Mouse (Mus musculus) midbrain, embryonic 14.5 days (tissue): Measurements from ENCODE around the gene Pomgnt1. TPM values are rescaled to one million over a fixed set of nuclear protein-coding genes. Genes with fewer than 3 reads are reported as not detected.

ENCODE experiments used
- ATAC-seq: fragments of 200-750 bp; cut with Nextera tagmentation; 2 replicates; pipeline ENCODE4 v1.8.0; 2017; ENCODE audit warnings: moderate number of reproducible peaks, moderate library complexity; ENCODE audit not compliant: low FRiP score, low TSS enrichment
- DNase-seq: peaks from one replicate; pipeline ENCODE4 v3.0.0-alpha.2; 2015
- H3K27ac ChIP-seq: fragments of 300-500 bp; sonication (generic); replicated peaks from 2 replicates; pipeline ENCODE4 v1.5.1; 2014; ENCODE audit warnings: mild to moderate bottlenecking, low read depth, low read length, moderate library complexity
- H3K27me3 ChIP-seq: fragments of 300-500 bp; sonication (generic); 2 replicates; pipeline ENCODE4 v1.6.1; 2014; ENCODE audit warnings: low read length, control low read depth, mixed read lengths; ENCODE audit not compliant: control insufficient read depth, insufficient read depth
- H3K36me3 ChIP-seq: fragments of 300-500 bp; sonication (generic); 2 replicates; pipeline ENCODE4 v1.6.1; 2014; ENCODE audit warnings: low read length, control low read depth; ENCODE audit not compliant: control insufficient read depth, insufficient read depth
- H3K4me1 ChIP-seq: fragments of 300-500 bp; sonication (generic); 2 replicates; pipeline ENCODE4 v1.6.1; 2014; ENCODE audit warnings: mild to moderate bottlenecking, antibody characterized with exemption, low read length, control low read depth; ENCODE audit not compliant: control insufficient read depth, insufficient read depth
- H3K4me2 ChIP-seq: fragments of 300-500 bp; sonication (generic); 2 replicates; pipeline ENCODE4 v1.6.1; 2014; ENCODE audit warnings: mild to moderate bottlenecking, low read length, moderate library complexity
- H3K4me3 ChIP-seq: fragments of 300-500 bp; sonication (generic); replicated peaks from 2 replicates; pipeline ENCODE4 v1.5.1; 2014; ENCODE audit warnings: low read depth, low read length
- H3K9ac ChIP-seq: fragments of 300-500 bp; sonication (generic); replicated peaks from 2 replicates; pipeline ENCODE4 v1.6.1; 2014; ENCODE audit warnings: mild to moderate bottlenecking, low read length, moderate library complexity
- H3K9me3 ChIP-seq: fragments of 300-500 bp; sonication (generic); 2 replicates; pipeline ENCODE4 v1.6.1; 2016; ENCODE audit warnings: low read length, control low read depth, mixed read lengths; ENCODE audit not compliant: control insufficient read depth
- WGBS: fragments of 180-500 bp; shearing (Covaris S2); extraction: QIAGEN DNeasy Blood & Tissue Kit; methylation state at CpG from one replicate; pipeline ENCODE4 v1.1.7; 2014; 5-methylcytosine and 5-hydroxymethylcytosine counted together
- polyA plus RNA-seq: library from polyadenylated mRNA; unstranded; fragments of >200 nt; fragmentation: Nextera tagmentation; extraction: Ambion mirVana; gene quantifications from 2 replicates; pipeline ENCODE4 v1.2.1, GENCODE M21; 2014

Gene Pomgnt1
- polyA plus RNA-seq, 1 experiment from 2014 or later: 66.4 TPM

DNA sequence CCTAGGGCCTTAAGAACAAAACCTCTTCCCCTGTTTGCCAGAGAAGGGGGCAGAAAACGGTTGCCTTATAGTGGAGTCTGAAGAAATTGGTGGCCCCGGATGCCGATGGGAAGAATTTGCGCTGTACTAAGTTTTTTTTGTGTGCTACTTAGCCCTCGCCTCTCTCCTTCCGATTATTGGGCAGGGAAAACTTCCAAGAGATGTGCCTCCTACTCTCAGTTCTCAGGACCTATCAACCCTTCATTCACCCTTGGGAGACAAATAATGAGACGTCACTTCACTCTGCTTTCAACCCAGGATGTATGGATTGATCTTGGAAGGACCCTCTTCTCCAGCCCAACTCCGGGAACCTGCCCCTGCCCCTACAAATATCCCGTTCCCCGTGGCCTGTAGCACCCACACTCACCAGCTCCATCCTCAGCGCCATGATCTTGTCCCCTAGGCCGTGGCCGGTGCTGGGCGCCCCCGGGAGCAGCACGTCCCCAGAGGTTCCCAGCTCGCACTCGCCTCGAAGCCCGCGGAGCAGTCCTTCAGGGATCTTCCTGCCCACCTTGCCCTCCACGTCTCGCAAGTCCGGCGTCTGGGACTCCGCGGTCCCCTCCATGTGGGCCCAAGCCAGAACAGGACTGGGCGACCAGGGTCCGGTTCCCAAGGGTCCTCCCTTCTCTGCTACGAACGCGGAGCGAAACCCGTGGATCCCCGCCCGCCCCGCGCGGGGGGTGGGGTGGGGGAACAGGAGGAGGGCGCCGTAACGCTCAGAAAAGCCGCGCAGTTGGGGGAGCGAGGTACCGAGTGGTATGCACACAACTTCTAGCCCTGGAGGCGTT is 20.5 kb downstream of the Pomgnt1 start:
- 0 out of 2 replicates have a peak, but pooled peaks cover 4% of the 10 kb centered on the region for H3K27me3 ChIP-seq
- DNase-seq (peak; percentile 76), ATAC-seq (peak; percentile 58; the same call in 1 of the 2 replicates)
- H3K4me2 ChIP-seq: peak overlapping the region; percentile 87
- H3K4me1 ChIP-seq: peaks cover 16% of the 10 kb centered on the region; the same call in 1 of the 2 replicates
- peak overlapping the region; percentile 53 for H3K4me3 ChIP-seq
- H3K27ac ChIP-seq: no peak overlapping the region
- WGBS: 1% methylated on average over 42 of the region's 47 CpGs
- no peaks in the 10 kb centered on the region for H3K9me3 ChIP-seq
- H3K9ac ChIP-seq: peak overlapping the region; percentile 50
- no peaks in the 10 kb centered on the region for H3K36me3 ChIP-seq

DNA sequence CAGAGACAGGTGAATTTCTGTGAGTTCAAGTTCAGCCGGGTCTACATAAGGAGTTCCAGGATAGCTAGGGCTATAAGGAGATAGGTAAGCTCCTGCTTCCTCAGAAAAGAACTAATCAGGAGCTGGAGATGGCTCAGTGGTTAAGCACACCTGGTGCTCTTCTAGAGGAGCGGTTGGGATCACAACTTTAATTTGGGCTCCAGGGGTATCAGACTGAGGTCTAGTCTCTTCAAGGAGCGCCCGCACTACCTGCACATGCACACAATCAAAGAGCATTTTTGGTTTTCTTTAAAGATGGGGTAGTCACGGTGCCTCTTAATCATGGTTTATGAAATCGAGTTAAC is 26.1 kb downstream of the Pomgnt1 start:
- WGBS: 21% methylated on average over 6 of the region's 6 CpGs
- Histone ChIP-seq H3K9ac (peak overlapping the region; percentile 94), H3K9me3 (no peaks in the 10 kb centered on the region), H3K27ac (peak overlapping the region; percentile 87), H3K4me2 (peak overlapping the region; percentile 58), H3K4me1 (peaks cover 7% of the 10 kb centered on the region), H3K36me3 (peaks cover 30% of the 10 kb centered on the region), H3K27me3 (no peaks in the 10 kb centered on the region), H3K4me3 (peak overlapping the region; percentile 61)
- no peak; the same call in 1 of the 2 replicates for ATAC-seq
- DNase-seq: no peak

DNA sequence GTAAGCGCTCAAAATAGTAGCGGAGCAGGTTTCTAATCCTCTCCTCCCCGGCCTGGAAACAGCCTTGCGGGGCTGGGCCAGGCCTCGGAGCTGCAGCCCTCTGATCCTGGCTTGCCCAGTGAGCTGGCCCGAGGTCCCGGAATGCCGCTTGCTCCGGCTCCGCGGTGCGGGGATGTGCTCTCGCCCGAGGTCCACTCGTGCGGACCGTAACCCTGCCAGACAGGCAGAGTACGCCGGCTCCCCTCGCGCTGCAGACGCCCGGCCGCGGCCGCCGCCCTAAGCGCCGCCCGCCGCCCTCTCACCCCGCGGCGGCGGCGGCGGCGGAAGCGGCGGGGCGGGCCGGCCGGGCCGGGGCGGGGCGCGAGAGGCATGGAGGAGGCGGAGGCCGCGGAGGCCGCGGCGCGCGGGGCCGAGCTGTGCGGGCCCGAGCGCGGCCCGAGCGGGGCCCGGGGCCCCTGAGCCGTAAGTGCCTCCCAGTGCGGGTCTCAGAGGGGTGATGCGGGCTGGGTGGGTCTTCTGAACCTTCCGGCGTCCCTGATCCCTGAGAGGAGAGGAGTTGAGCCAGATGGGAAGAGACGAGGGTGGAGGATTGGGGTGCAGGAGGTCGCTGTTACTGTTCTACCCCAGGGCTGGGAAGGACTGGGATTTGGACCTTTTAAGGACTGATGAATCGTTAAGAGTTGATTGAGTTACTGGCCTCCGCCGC is 26.7 kb downstream of the Pomgnt1 start:
- under 1% methylated on average over 53 of the region's 73 CpGs for WGBS
- peak overlapping the region; percentile 61 for H3K4me3 ChIP-seq
- peak; percentile 87 for DNase-seq
- ATAC-seq: peak; percentile 92
- peaks cover 35% of the 10 kb centered on the region for H3K36me3 ChIP-seq
- H3K9me3 ChIP-seq: no peaks in the 10 kb centered on the region
- peak overlapping the region; percentile 94 for H3K9ac ChIP-seq
- peaks cover 5% of the 10 kb centered on the region for H3K4me1 ChIP-seq
- peak overlapping the region; percentile 87 for H3K27ac ChIP-seq
- peak overlapping the region; percentile 58 for H3K4me2 ChIP-seq
- H3K27me3 ChIP-seq: no peaks in the 10 kb centered on the region

DNA sequence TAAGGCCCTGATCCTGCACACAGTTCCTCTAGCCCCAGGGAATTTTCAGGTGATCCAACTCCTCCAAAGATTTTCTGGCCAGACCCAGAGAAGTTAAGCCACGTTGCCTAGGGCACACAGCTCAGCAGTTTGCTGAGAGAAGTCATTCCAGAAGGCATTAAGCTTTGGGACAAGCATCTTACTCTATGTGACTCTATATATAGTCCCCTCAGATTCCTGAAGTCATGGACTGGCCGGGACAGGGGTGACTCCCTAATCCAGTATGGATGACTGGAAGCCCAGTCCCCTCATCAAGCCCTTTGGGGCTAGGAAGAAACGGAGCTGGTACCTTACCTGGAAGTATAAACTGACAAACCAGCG is 27.2 kb downstream of the Pomgnt1 start:
- DNase-seq (no peak), ATAC-seq (peak; percentile 13; the same call in 1 of the 2 replicates)
- Histone ChIP-seq H3K4me1 (peaks cover 5% of the 10 kb centered on the region), H3K9me3 (no peaks in the 10 kb centered on the region), H3K4me2 (peak overlapping the region; percentile 58), H3K4me3 (peak overlapping the region; percentile 61), H3K27ac (peak overlapping the region; percentile 87; the same call in 1 of the 2 replicates), H3K27me3 (no peaks in the 10 kb centered on the region), H3K36me3 (peaks cover 41% of the 10 kb centered on the region), H3K9ac (peak overlapping the region; percentile 94)
- WGBS: 21% methylated on average over 4 of the region's 4 CpGs

DNA sequence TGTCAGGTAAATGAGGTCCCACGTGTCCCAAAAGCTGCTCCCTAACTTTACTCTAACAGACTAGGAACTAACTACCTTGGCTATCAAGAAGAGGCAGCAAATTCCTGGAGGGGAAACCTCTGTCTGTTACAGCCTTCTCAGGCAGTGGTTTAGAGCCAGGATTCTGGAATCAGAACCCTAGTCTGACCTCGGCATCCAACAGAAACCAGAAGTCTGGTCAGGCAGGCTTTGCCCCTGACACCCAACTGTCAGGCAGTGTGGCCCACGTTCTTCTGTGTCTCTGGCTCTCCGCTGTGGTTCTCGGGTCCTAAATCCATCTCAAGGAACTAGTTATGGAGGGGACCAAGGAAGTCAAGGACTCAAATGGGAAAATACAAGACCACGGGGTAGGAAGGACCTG is 27.6 kb downstream of the Pomgnt1 start, which contains the start of gene Lurap1:
Lurap1 (minus strand) TSS at position 101 of the 400 bp plus-strand sequence.
- DNase-seq (no peak), ATAC-seq (no peak)
- Histone ChIP-seq H3K9me3 (no peaks in the 10 kb centered on the region), H3K36me3 (peaks cover 45% of the 10 kb centered on the region), H3K4me1 (peaks cover 5% of the 10 kb centered on the region), H3K4me2 (peak within 1 kb of the TSS; percentile 58), H3K4me3 (peak within 1 kb of the TSS; percentile 61), H3K27ac (peak within 1 kb of the TSS; percentile 87), H3K9ac (peak within 1 kb of the TSS; percentile 94), H3K27me3 (no peaks in the 10 kb centered on the region)
- 83% methylated on average over 6 of the region's 6 CpGs for WGBS

DNA sequence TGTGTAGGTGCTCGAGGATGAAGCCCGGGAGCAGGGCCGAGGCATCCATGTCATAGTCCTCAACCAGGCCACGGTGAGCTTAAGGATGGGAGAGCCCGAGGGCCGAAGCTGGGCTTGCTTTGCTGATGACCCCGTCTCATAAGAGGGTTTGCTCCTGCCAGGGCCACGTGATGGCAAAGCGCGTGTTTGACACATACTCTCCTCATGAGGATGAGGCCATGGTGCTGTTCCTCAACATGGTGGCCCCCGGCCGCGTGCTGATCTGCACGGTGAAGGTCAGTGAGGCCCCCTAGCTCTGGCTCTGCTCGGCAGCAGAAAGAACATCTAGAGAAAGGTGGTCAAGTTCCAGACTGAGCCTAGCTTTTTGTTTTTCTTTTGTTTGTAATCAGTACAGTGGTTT is 29.1 kb downstream of the Pomgnt1 start:
- Histone ChIP-seq H3K9ac (no peak overlapping the region), H3K27me3 (no peaks in the 10 kb centered on the region), H3K27ac (no peak overlapping the region), H3K9me3 (no peaks in the 10 kb centered on the region), H3K4me2 (no peak overlapping the region), H3K36me3 (peaks cover 59% of the 10 kb centered on the region), H3K4me3 (no peak overlapping the region), H3K4me1 (peaks cover 5% of the 10 kb centered on the region)
- WGBS: 95% methylated on average over 15 of the region's 15 CpGs
- ATAC-seq (no peak), DNase-seq (no peak)

DNA sequence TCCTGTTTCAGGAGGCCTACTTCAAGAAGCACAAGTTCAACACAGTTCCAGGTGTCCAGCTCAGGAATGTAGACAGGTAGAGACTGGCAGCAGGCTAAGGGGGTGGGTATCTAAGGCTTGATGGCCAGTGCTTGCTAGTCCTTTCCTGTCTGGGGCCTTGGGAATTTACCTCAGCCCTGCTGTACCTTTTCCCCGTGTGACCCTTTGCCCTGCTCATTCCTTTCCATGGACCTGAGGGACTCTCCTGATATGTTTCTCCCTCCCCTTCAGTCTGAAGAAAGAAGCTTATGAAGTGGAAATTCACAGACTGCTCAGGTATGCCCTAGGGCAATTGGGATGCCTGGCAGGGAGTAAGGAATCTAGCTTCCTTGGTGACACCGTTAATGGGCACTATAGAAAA is 34.2 kb downstream of the Pomgnt1 start:
- Histone ChIP-seq H3K27ac (no peak overlapping the region), H3K36me3 (peaks cover 62% of the 10 kb centered on the region), H3K9me3 (no peaks in the 10 kb centered on the region), H3K4me2 (no peak overlapping the region), H3K4me3 (no peak overlapping the region), H3K27me3 (no peaks in the 10 kb centered on the region), H3K9ac (no peak overlapping the region), H3K4me1 (no peaks in the 10 kb centered on the region)
- no peak for DNase-seq
- ATAC-seq: no peak
- 93% methylated on average over 2 of the region's 2 CpGs for WGBS

DNA sequence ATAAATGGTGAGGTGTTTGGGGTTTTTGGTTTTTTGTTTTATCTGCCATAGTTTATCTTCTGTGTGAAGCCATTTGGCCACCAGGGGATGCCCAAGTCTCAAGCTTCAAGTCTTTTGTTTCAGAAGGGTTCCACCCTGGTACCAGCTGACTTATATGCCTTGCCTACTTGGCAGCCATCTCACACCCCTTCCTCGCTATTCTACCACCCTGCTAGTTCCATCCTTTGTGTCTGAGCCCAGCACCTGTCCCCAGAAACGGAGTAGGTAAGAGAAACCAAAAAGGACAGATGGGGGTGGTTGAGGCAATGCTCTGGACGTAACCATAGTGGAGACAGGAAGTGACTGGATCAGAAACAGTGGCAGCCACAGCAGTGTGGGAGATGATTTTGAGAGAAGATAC is 36.3 kb downstream of the Pomgnt1 start:
- ATAC-seq (peak; percentile 50; the same call in 1 of the 2 replicates), DNase-seq (peak; percentile 71)
- no peak overlapping the region for H3K4me2 ChIP-seq
- no peak overlapping the region for H3K9ac ChIP-seq
- no peaks in the 10 kb centered on the region for H3K4me1 ChIP-seq
- H3K4me3 ChIP-seq: no peak overlapping the region
- peaks cover 43% of the 10 kb centered on the region for H3K36me3 ChIP-seq
- no peaks in the 10 kb centered on the region for H3K27me3 ChIP-seq
- WGBS: 77% methylated on average over 3 of the region's 3 CpGs
- H3K9me3 ChIP-seq: no peaks in the 10 kb centered on the region
- no peak overlapping the region for H3K27ac ChIP-seq
